Mouse (Mus musculus): ENCODE data around the gene Bcl7a. TPM values are rescaled to one million over a fixed set of nuclear protein-coding genes. Genes with fewer than 3 reads are reported as not detected.

Bcl7a gene
- total and polyA plus RNA-seq, 3 experiments = 6.3 to 10.3 (median 9.2) TPM

DNA sequence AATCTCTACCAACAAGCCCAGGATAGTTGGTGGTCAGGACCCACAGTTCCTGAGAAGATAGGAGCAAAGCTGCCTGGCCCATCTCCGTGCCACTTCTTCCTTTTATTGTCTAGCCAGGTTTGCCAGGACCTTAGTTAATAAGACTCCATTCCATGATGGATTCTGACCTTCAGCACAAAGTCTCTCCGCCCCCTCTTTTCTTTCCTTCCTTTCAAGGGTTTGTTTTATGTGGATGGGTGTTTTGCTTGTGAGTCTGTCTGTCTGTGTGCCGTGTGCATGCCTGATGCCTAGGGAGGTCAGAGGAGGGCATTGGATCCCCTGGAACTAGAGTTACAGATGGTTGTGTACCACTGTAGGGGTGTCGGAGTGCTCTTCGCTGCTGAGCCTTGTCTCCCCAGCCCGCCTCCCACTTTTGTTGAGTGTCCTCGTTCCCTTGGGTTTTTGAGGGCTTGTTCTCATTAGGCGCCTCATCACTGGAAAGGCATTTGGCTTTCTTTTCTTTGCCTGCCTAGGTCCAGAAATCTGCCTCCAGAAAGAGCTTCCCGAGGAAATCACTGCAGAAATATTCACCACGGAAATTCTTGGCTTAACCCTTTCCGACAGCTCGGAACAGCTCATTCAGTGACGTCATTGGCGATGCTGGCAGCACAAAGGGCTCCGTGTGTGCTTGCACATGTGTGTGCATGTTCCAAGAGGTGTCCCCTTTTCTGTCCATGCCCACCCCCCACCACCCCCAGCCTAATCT, 17.5 kb upstream of the Bcl7a start:
- no peak overlapping the region for H3K4me3 ChIP-seq
- 50% methylated on average over 15 of the region's 15 CpGs for WGBS
- no peaks in the 10 kb centered on the region for H3K27me3 ChIP-seq (ENCODE audit: control insufficient read depth, insufficient read depth, low read length)
- no peaks in the 10 kb centered on the region for H3K36me3 ChIP-seq (ENCODE audit: control insufficient read depth, insufficient read depth, low read length)
- TF ChIP-seq POLR2A (IDR thresholded peaks at IDR 0.05; ENCODE audit: insufficient read depth, low read depth, low read length) (no peak), EP300 (IDR thresholded peaks at IDR 0.05; ENCODE audit: insufficient read depth, low read depth, low read length) (no peak), CTCF (IDR thresholded peaks at IDR 0.05) (no peak)
- peak overlapping the region; percentile 15; the same call in 1 of the 2 replicates for H3K27ac ChIP-seq
- no peak overlapping the region for H3K9ac ChIP-seq (ENCODE audit: low read depth, low read length)
- no peaks in the 10 kb centered on the region; the same call in 1 of the 2 replicates for H3K4me1 ChIP-seq (ENCODE audit: control insufficient read depth, insufficient read depth, low read length)
- intact Hi-C loops (cut with DNase I) = no loop called here
- peak; percentile 36 to 50 for DNase-seq
- H3K79me2 ChIP-seq (replicated peaks; ENCODE audit: control insufficient read depth, insufficient read depth, low read length) = no peaks in the 10 kb centered on the region

DNA sequence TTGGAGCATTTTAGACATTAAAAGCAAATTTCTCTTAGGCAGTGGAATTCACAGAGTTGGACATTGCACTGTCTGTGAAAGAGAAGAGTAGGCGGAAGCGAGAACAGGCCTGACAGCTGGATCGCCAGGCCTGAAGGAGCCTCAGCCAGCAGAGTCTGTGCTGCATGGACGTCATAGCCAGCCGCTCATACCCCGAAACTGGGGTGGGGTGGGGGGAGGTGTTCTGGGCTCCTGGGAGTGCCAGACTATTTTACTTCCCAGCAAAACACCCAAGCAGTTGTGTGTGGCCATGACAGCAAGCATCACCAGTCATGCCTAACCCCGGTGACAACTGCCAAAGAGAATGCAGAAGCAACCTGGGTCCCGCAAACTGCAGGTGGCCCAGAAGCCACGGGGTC, 16.9 kb upstream of the Bcl7a start:
- peak overlapping the region; percentile 15; the same call in 1 of the 2 replicates for H3K27ac ChIP-seq
- H3K79me2 ChIP-seq (replicated peaks; ENCODE audit: control insufficient read depth, insufficient read depth, low read length) = no peaks in the 10 kb centered on the region
- H3K36me3 ChIP-seq (ENCODE audit: control insufficient read depth, insufficient read depth, low read length) = no peaks in the 10 kb centered on the region
- peak; percentile 39 to 47 for DNase-seq
- H3K4me3 ChIP-seq = no peak overlapping the region
- H3K27me3 ChIP-seq (ENCODE audit: control insufficient read depth, insufficient read depth, low read length) = no peaks in the 10 kb centered on the region
- TF ChIP-seq EP300 (IDR thresholded peaks at IDR 0.05; ENCODE audit: insufficient read depth, low read depth, low read length) (no peak), POLR2A (IDR thresholded peaks at IDR 0.05; ENCODE audit: insufficient read depth, low read depth, low read length) (no peak), CTCF (IDR thresholded peaks at IDR 0.05) (no peak)
- intact Hi-C loops (cut with DNase I) = no loop called here
- H3K4me1 ChIP-seq (ENCODE audit: control insufficient read depth, insufficient read depth, low read length) = no peaks in the 10 kb centered on the region; the same call in 1 of the 2 replicates
- H3K9ac ChIP-seq (ENCODE audit: low read depth, low read length) = no peak overlapping the region
- 71% methylated on average over 9 of the region's 9 CpGs for WGBS

DNA sequence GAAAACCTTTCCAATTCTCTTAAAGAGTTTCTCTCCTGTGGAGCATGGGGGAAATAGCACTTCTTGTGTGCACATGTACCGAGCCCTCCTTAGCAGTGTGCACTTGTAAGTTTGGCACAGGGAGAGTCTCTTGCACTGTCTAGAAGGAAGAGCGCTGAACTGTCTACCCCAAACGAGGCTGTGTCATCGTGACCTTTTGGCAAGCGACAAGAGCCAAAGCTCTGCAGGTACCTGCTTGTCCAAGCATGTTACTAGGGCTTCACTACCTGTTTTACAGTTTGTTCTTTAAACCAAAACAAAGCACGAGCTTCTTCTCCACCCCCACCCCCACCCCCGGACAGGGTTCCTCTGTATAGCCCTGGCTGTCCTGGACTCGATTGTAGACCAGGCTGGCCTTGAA, 15.9 kb upstream of the Bcl7a start:
- intact Hi-C loops (cut with DNase I) = no loop called here
- 83% methylated on average over 8 of the region's 8 CpGs for WGBS

DNA sequence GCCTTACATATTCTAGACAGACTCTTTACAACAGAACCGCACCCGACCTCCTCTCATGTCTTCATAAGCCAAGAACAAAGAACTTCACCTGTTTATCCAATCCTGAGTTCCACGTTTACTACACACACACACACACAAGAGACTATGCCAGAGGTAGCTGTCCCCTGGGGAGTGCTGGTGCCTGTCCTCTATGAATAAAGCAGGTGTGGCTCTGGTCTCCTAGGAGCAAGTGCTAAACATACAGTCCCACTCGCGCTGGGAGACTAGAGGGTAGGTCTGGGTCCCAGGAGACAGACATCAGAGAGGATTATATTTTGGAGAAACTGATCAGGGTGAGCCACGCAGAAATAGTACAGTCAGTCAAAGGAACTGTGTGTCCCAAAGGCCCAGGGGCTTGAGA, 10.1 kb upstream of the Bcl7a start:
- Histone ChIP-seq H3K79me2 (replicated peaks; ENCODE audit: control insufficient read depth, insufficient read depth, low read length) (no peaks in the 10 kb centered on the region), H3K4me3 (no peak overlapping the region), H3K36me3 (ENCODE audit: control insufficient read depth, insufficient read depth, low read length) (no peaks in the 10 kb centered on the region), H3K4me1 (ENCODE audit: control insufficient read depth, insufficient read depth, low read length) (no peaks in the 10 kb centered on the region), H3K27me3 (ENCODE audit: control insufficient read depth, insufficient read depth, low read length) (no peaks in the 10 kb centered on the region), H3K27ac (no peak overlapping the region), H3K9ac (ENCODE audit: low read depth, low read length) (no peak overlapping the region)
- TF ChIP-seq POLR2A (IDR thresholded peaks at IDR 0.05; ENCODE audit: insufficient read depth, low read depth, low read length) = no peak
- no peak for TF ChIP-seq CTCF (IDR thresholded peaks at IDR 0.05)
- no peak for DNase-seq
- WGBS = 80% methylated on average over 6 of the region's 6 CpGs
- intact Hi-C loops (cut with DNase I) = no loop called here

More for the DNA sequence above, 15.9 kb upstream of the Bcl7a start:
- Histone ChIP-seq H3K4me3 (no peak overlapping the region), H3K27me3 (ENCODE audit: control insufficient read depth, insufficient read depth, low read length) (no peaks in the 10 kb centered on the region), H3K36me3 (ENCODE audit: control insufficient read depth, insufficient read depth, low read length) (no peaks in the 10 kb centered on the region), H3K4me1 (ENCODE audit: control insufficient read depth, insufficient read depth, low read length) (no peaks in the 10 kb centered on the region; the same call in 1 of the 2 replicates), H3K79me2 (replicated peaks; ENCODE audit: control insufficient read depth, insufficient read depth, low read length) (no peaks in the 10 kb centered on the region), H3K9ac (ENCODE audit: low read depth, low read length) (no peak overlapping the region), H3K27ac (no peak overlapping the region)
- TF ChIP-seq POLR2A (IDR thresholded peaks at IDR 0.05; ENCODE audit: insufficient read depth, low read depth, low read length) = no peak
- no peak for TF ChIP-seq EP300 (IDR thresholded peaks at IDR 0.05; ENCODE audit: insufficient read depth, low read depth, low read length)
- TF ChIP-seq CTCF (IDR thresholded peaks at IDR 0.05) = no peak
- no peak for DNase-seq

DNA sequence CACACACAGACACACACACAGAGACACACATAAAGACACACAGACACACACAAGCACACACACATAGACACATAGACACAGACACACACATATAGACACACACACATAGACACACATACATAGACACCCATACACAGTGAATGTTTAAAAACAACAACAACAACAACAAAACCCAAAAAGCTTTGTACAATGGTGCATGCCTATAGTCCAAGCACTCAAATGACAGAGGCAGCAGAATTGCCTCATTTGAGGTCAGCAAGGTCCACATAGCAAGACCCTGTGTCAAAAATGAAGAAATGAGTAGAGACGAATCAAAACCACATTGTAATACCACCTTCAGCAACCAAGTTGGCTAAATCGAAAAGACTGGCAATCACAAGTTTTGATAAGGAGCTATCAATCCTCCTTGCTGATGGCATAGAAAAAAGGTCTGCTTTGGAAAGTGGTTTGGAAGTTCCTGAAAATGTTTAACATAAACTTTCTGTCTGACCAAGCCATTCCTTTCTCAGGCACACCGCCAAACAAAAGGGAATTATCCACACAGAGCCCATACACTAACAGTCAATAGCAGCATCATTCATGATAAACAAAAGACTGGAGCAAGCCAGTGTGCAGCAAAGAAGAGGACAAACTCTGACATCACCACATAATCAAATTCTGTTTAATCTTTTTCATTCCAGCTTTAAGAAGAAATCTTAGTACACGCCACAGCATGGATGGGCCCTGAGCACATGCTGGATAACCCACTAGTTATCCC, 7.3 kb upstream of the Bcl7a start:
- intact Hi-C loops (cut with DNase I) = no loop called here
- TF ChIP-seq POLR2A (IDR thresholded peaks at IDR 0.05; ENCODE audit: insufficient read depth, low read depth, low read length) (no peak), CTCF (IDR thresholded peaks at IDR 0.05) (no peak), EP300 (IDR thresholded peaks at IDR 0.05; ENCODE audit: insufficient read depth, low read depth, low read length) (no peak)
- Histone ChIP-seq H3K27ac (no peak overlapping the region), H3K9ac (ENCODE audit: low read depth, low read length) (no peak overlapping the region), H3K36me3 (ENCODE audit: control insufficient read depth, insufficient read depth, low read length) (no peaks in the 10 kb centered on the region), H3K79me2 (replicated peaks; ENCODE audit: control insufficient read depth, insufficient read depth, low read length) (no peaks in the 10 kb centered on the region), H3K4me3 (no peak overlapping the region), H3K4me1 (ENCODE audit: control insufficient read depth, insufficient read depth, low read length) (no peaks in the 10 kb centered on the region), H3K27me3 (ENCODE audit: control insufficient read depth, insufficient read depth, low read length) (no peaks in the 10 kb centered on the region)
- no peak for DNase-seq
- WGBS = 76% methylated on average over 4 of the region's 4 CpGs

DNA sequence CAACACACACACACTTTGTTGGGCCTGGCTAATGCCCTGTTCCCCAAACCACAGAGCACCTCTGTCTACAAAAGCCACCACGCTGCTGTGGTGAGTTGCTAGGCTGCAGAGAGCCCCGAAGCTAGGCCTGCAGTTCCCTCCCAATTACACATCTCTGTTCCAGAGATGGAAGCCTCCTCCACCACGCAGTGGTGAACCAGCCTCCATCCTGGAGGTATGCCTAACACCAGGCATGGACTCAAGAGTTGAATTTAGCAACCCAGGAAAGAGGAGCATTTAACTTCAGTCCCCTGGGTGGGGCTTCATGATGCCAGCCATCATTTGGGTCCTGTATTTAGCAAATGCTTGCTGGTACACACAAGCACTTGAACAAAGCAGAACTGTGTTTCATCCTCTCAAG, 5.2 kb upstream of the Bcl7a start:
- WGBS = 88% methylated on average over 3 of the region's 3 CpGs
- Histone ChIP-seq H3K4me1 (ENCODE audit: control insufficient read depth, insufficient read depth, low read length) (no peaks in the 10 kb centered on the region), H3K27ac (no peak overlapping the region), H3K79me2 (replicated peaks; ENCODE audit: control insufficient read depth, insufficient read depth, low read length) (no peaks in the 10 kb centered on the region), H3K9ac (ENCODE audit: low read depth, low read length) (no peak overlapping the region), H3K27me3 (ENCODE audit: control insufficient read depth, insufficient read depth, low read length) (no peaks in the 10 kb centered on the region), H3K4me3 (no peak overlapping the region), H3K36me3 (ENCODE audit: control insufficient read depth, insufficient read depth, low read length) (no peaks in the 10 kb centered on the region)
- intact Hi-C loops (cut with DNase I) = no loop called here
- DNase-seq = no peak
- TF ChIP-seq CTCF (IDR thresholded peaks at IDR 0.05) = no peak
- no peak for TF ChIP-seq POLR2A (IDR thresholded peaks at IDR 0.05; ENCODE audit: insufficient read depth, low read depth, low read length)
- TF ChIP-seq EP300 (IDR thresholded peaks at IDR 0.05; ENCODE audit: insufficient read depth, low read depth, low read length) = no peak
